Mouse (Mus musculus) left cerebral cortex, adult 8-10 months (tissue): ENCODE results near the gene Dusp16. TPM values are rescaled to one million over a fixed set of nuclear protein-coding genes. Genes with fewer than 3 reads are reported as not detected.

Source experiments
- DNase-seq, 2 experiments: peaks; one replicate each; pipeline ENCODE4 v3.0.0; 2022; ENCODE audit warnings: low spot score in 2 of 2
- total RNA-seq, 4 experiments: library from RNA; stranded (reverse); gene quantifications; 2 replicates each; pipeline ENCODE4 v1.2.4; 2022

The Dusp16 gene
- total RNA-seq, 4 experiments from 2014 or later: 9.9 to 16.3 (median 14.0) TPM

GRCm38 (mm10) chr6:134743568-134743967 lies 48.9 kb downstream of the Dusp16 start:
- no peak for DNase-seq

- DNase-seq: no peak
These were observed 55.6 kb downstream of the Dusp16 start for GRCm38 (mm10) chr6:134736853-134737252.

DNA sequence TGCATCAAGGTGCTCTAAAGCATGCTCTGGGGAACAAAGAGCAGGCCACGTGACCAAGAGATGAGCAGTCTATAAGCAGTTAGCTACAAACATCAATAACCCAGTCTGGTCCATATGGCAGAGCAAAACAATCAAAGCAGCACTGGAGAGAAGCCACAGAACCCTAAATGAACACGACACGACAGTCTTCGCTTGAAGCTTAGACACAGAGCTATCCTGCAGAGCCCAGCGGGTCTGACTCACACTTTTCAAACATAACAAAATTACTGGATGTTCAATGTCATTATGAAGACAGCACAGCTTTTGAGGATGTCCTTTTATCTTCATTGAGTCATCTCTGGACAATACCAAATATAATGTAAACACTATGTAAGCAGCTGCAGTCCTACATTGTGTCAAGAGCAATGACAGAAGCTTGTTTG lies 58.6 kb downstream of the Dusp16 start:
- no peak for DNase-seq

GRCm38 (mm10) chr6:134732813-134733212 lies 59.6 kb downstream of the Dusp16 start:
- DNase-seq: no peak

DNA sequence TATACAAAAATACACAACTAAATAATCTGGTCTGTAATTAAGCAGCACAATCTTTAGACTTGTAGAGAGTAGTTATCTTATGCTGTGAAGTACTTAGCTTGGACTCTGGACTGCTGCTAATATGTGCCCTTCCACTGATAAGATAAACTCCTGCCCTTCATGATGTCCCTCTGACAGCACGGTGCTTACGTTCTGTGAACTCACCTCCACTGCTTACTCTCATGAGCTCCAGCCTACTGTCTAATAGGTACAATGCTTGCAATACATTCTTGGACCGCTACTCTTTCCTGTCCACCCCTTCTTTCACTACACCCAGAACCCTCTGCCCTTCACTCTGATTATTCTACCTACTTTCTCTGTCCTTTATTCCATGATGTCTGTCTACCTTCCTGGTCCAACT lies 61.4 kb downstream of the Dusp16 start:
- no peak for DNase-seq

DNA sequence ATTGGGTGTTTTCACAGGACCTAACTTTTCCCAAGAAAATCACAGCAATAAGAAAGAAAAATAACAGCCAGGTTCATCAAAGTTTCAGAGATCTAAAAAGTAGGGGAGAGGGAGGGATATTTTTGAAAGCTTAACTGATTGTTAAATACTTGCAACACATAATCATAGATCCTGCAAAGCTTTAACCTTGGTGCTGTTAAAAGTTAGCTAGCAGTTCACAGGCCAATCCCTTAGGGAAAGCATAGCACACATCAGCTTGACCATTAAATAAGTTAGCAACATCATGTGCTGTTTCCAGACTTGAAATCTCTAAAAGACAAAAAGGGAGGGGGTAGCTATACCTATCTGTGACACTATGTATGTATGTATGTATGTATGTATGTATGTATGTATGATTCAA lies 67.0 kb downstream of the Dusp16 start:
- no peak for DNase-seq

- no peak for DNase-seq
These were observed 68.4 kb downstream of the Dusp16 start for GRCm38 (mm10) chr6:134723833-134724553.

DNA sequence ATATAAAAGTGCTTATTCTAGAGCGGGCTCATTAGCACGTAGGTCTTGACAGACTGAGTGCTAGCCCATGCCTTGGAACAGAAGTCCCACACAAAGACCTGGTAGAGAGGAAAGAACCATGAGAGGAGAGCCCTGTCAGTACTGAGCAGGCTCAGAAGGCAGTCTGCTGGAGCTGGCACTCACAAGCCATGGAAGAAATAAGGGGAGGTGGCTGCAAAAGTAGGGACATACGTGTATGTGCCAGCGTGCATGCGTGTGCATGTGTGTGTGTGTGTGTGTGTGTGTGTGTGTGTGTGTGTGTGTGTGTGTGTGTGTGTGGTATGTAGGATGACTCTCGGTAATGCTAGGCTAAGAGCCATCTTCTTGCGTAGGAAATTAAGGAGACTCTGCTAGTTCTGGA lies 69.1 kb downstream of the Dusp16 start:
- DNase-seq: no peak

- DNase-seq: no peak
These were observed 69.5 kb downstream of the Dusp16 start for GRCm38 (mm10) chr6:134722906-134723305.

DNA sequence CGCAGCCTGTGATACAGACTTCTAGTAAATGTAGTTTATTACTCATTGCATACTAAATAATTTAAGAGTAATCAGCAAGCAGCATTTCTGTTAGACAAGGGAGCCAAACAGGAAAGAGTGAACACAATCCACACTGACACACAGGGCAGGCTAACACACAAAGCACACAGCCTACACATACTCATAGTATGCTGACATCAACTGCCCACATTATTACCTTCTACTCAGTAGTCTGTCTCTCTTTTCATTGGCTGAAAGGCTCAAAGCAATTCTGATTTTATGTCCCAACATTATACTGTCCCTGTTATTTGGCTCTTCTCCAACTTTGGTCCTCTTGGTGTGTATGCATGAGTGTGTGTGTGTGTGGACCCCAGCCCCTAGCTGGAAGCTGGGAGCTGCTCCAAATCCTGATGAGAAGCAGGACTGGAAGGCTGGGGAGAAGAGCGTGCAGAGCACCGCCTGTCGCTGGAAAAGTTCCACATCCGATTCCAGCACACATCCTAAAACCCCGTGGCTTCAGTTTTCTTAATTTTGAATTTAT lies 70.6 kb downstream of the Dusp16 start:
- no peak for DNase-seq

DNA sequence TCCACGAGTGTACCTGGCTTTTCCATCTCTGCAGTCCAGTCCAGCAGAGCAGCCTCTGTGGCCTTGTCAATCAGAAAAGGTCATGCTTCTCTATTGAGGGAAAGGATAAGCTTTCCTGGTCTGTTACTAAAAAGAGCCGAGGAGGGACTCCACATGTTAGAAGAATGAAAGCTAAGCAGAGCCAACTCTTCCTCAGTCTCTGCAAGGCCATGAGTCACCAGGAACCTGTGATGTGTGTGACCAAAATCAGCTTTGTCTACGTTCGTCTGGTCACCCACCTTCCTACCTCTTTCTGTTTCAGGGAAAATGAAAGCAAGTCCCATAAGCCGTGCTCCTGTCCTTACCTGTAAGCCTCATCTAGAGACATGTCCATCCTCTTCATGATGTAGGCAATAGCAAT lies 72.3 kb downstream of the Dusp16 start:
- no peak for DNase-seq

DNA sequence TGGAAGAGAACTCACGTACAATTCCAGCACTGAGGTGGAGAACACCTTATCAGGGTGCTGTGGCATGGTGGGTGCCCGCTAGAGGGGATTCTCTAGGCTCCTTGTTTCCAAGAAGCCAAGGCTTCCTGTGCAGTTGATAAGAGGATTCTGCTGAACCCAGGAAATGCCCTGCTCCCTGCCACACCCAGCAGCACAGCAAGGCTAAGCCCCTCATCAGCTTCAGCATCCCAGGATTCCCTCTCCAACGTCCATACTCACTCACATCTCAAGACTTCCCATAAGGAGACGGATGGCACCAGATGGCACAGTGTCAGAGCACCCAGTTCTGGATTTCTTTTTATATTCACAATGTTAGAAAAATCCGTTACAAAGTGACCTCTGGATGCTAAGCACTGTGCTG lies 73.3 kb downstream of the Dusp16 start:
- DNase-seq: no peak

- no peak for DNase-seq
These were observed 73.8 kb downstream of the Dusp16 start for GRCm38 (mm10) chr6:134718668-134719065.

DNA sequence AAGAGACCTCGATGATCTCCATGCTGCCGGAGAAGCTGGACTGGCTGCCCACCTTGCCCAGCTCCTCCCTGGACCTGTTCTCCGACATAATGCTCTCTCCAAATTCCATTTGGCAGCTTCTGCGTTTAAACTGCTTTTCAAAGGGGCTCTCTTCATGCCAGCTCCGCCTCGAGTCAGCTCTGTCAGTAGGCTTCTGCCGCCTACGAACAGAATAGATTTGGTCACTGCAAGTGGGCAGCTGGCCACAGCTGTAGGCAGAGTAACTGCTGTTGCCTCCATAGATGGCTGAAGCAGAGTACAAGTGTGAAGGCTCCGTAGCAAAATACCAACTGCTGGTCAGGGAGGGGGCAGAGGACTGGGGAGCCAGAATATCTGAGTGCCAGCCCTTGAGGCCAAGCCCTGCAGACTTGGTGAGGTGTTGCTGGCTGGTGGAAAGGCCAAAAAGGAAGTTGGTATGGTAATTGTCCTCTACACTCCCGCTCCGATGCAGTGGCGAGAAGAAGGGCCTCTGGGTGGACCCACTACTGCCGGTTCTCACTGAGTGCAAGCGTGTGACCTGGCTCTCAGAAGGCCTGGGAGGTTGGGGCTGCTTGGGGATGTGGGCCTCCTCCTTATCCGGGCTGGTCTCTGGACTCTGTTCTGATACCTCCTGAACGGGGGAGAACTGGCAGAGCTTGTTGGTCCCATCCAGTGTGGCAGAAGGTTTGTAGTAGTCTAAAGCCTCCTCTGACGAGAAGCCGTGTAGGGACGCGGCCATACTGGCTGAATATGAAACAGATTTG lies 74.3 kb downstream of the Dusp16 start:
- peak in 1 of 2 experiments; percentile 79 for DNase-seq

GRCm38 (mm10) chr6:134716168-134716587 lies 76.2 kb downstream of the Dusp16 start:
- no peak for DNase-seq

- DNase-seq: no peak
These were observed 78.5 kb downstream of the Dusp16 start for GRCm38 (mm10) chr6:134713897-134714296.

DNA sequence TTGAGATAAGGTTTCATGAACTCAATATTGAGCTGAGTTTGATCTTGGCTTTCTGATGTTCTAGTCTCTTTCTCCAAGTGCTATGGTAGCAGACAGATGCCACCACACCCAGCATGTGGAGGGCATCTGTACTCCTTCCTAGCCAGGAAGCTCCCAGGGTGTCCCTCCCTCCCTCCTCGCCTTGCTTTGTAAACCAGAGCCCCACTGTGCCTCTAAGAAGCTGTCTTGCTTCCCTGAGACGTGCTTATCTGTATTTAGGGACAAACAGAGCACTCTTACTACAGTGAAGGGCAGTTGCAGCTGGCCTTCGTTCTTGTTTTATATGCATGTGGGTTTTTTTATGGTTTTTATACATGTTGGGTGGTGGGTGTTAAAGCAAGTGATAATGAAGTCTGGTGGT lies 79.1 kb downstream of the Dusp16 start:
- no peak for DNase-seq

GRCm38 (mm10) chr6:134710020-134710419 lies 82.4 kb downstream of the Dusp16 start:
- DNase-seq: no peak

GRCm38 (mm10) chr6:134706467-134706866 lies 86.0 kb downstream of the Dusp16 start:
- no peak for DNase-seq

GRCm38 (mm10) chr6:134703053-134703690 lies 89.3 kb downstream of the Dusp16 start:
- no peak for DNase-seq

DNA sequence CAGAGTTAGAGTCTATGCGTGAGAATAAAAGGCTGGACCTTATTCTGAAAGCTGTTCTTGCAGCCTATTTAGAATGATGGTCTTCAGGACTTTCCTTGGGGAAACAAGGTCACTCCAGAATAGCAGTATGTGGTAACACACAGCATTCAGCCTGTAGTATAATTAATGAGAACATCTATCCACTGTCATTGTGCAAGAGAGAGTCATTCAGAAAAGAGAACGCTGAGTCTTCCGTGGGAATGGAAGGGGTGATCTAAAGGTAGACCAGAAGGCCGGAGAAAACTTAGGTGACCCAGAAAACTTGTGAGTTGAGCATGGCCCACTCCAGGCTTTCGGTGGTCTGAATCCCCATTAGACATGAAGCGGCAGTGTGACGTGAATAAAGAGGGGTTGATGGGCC lies 90.2 kb downstream of the Dusp16 start:
- no peak for DNase-seq

DNA sequence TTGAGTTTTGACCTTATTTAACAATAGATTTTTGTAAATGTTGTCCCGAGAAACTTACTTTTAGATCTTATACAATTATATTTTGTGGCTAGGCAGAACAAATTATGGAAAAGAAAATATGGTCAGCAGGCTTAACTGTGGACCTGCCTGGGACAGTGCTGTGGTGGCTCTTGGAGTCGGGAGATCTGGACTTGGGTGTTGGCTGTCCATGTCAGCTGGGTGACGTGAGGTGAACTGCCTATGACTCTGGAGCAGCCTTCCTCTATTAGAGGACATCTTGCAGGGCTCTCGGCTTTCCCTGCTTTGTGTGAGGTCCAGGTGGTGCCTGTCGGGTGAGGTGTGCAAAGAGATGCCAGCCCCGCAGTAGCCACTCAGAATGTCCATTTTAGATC lies 91.2 kb downstream of the Dusp16 start:
- no peak for DNase-seq
